Mouse (Mus musculus): ENCODE data around the gene Cdh13. TPM values are rescaled to one million over a fixed set of nuclear protein-coding genes. Genes with fewer than 3 reads are reported as not detected.
"Not testable (repeated sequence)": the region's sequence is repeated elsewhere in the genome, so short reads cannot be mapped to it uniquely, and the experiment has no call there.

Gene Cdh13
- polyA plus RNA-seq, 1 experiment from 2014 or later: 56.3 TPM

- no peaks in the 10 kb centered on the region for H3K36me3 ChIP-seq
- no peak for ATAC-seq
- 83% methylated on average over 5 of the region's 5 CpGs for WGBS
Measured at GRCm38 (mm10) chr8:118741781-118742180, 458.2 kb downstream of the Cdh13 start.

GRCm38 (mm10) chr8:118744991-118745390, 461.5 kb downstream of the Cdh13 start:
- Histone ChIP-seq H3K9ac (replicated peaks) (no peak overlapping the region), H3K27ac (no peak overlapping the region), H3K4me2 (replicated peaks) (no peak overlapping the region), H3K27me3 (no peaks in the 10 kb centered on the region), H3K4me1 (replicated peaks) (no peaks in the 10 kb centered on the region), H3K9me3 (no peaks in the 10 kb centered on the region), H3K4me3 (replicated peaks) (no peak overlapping the region), H3K36me3 (no peaks in the 10 kb centered on the region)
- no peak for ATAC-seq
- WGBS: 80% methylated on average over 13 of the region's 13 CpGs

More at GRCm38 (mm10) chr8:118741781-118742180, 458.2 kb downstream of the Cdh13 start:
- no peak overlapping the region for H3K4me3 ChIP-seq (replicated peaks)
- no peaks in the 10 kb centered on the region for H3K27me3 ChIP-seq
- no peaks in the 10 kb centered on the region for H3K9me3 ChIP-seq
- H3K4me1 ChIP-seq (replicated peaks): no peaks in the 10 kb centered on the region
- H3K9ac ChIP-seq (replicated peaks): no peak overlapping the region
- no peak overlapping the region for H3K27ac ChIP-seq
- H3K4me2 ChIP-seq (replicated peaks): no peak overlapping the region

- H3K27ac ChIP-seq: 0 out of 2 replicates have a peak overlapping the region, but pooled peaks have one; percentile 17
Measured at GRCm38 (mm10) chr8:118748041-118748604, 464.6 kb downstream of the Cdh13 start.

DNA sequence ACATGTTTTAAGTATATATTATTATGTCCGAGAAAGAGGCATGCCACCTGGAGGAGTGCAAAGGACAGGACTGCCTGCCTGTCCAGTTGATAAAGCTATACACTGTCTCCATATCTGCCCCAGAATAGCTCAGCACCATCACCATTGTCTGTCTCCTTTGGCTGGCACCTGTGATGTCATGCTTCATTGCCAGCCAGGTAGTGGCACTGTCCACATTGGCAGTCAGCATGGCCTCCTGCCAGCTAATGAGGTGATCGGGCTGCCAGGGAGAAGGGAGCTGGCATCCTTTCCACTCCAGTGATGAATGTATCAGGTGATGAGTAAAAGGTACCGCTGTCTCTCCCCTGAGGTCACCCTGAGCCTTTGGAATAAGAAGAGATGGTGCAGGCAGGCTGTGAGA, 465.7 kb downstream of the Cdh13 start:
- H3K9me3 ChIP-seq: no peaks in the 10 kb centered on the region
- H3K27me3 ChIP-seq: no peaks in the 10 kb centered on the region
- no peaks in the 10 kb centered on the region for H3K36me3 ChIP-seq
- no peak overlapping the region for H3K4me2 ChIP-seq (replicated peaks)
- H3K4me1 ChIP-seq (replicated peaks): 0 out of 2 replicates have a peak, but pooled peaks cover 4% of the 10 kb centered on the region
- H3K4me3 ChIP-seq (replicated peaks): no peak overlapping the region
- WGBS: 96% methylated on average over 3 of the region's 3 CpGs
- ATAC-seq: no peak
- H3K27ac ChIP-seq: no peak overlapping the region
- H3K9ac ChIP-seq (replicated peaks): no peak overlapping the region

More at GRCm38 (mm10) chr8:118748041-118748604, 464.6 kb downstream of the Cdh13 start:
- no peaks in the 10 kb centered on the region for H3K36me3 ChIP-seq
- H3K27me3 ChIP-seq: no peaks in the 10 kb centered on the region
- ATAC-seq: peak; percentile 45; the same call in 1 of the 2 replicates
- H3K9ac ChIP-seq (replicated peaks): no peak overlapping the region
- H3K9me3 ChIP-seq: no peaks in the 10 kb centered on the region
- WGBS: 66% methylated on average over 21 of the region's 21 CpGs
- no peak overlapping the region for H3K4me2 ChIP-seq (replicated peaks)
- no peaks in the 10 kb centered on the region for H3K4me1 ChIP-seq (replicated peaks)
- no peak overlapping the region for H3K4me3 ChIP-seq (replicated peaks)

- Histone ChIP-seq H3K9me3 (no peaks in the 10 kb centered on the region), H3K36me3 (no peaks in the 10 kb centered on the region), H3K27me3 (no peaks in the 10 kb centered on the region), H3K9ac (replicated peaks) (no peak overlapping the region), H3K4me2 (replicated peaks) (no peak overlapping the region), H3K4me1 (replicated peaks) (0 out of 2 replicates have a peak, but pooled peaks cover 4% of the 10 kb centered on the region), H3K27ac (no peak overlapping the region), H3K4me3 (replicated peaks) (no peak overlapping the region)
- WGBS: 87% methylated on average over 11 of the region's 11 CpGs
- no peak for ATAC-seq
Measured at GRCm38 (mm10) chr8:118749786-118750185, 466.3 kb downstream of the Cdh13 start.

DNA sequence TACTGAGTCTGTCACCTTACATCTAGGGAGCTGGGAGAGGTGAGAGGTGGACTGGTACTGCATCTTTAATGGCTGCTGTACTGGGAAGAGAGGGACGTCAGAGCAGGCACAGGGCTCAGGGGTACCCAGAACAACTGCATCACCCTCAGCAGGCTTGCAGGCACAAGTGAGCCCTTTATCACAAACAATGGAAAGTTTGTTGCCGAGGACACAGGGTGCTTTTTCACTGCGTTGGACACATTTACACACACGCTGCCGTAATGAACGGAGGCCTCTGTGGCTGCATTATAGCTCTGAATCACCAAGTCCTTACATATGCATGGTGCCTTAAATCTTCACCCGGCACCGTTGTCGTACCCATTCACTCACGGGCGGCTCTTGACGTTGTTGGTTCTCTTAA, 470.2 kb downstream of the Cdh13 start:
- Histone ChIP-seq H3K27me3 (no peaks in the 10 kb centered on the region), H3K4me2 (replicated peaks) (no peak overlapping the region), H3K9me3 (no peaks in the 10 kb centered on the region), H3K4me1 (replicated peaks) (0 out of 2 replicates have a peak, but pooled peaks cover 4% of the 10 kb centered on the region), H3K4me3 (replicated peaks) (no peak overlapping the region), H3K27ac (no peak overlapping the region), H3K36me3 (no peaks in the 10 kb centered on the region), H3K9ac (replicated peaks) (no peak overlapping the region)
- WGBS: 69% methylated on average over 12 of the region's 12 CpGs
- ATAC-seq: no peak

DNA sequence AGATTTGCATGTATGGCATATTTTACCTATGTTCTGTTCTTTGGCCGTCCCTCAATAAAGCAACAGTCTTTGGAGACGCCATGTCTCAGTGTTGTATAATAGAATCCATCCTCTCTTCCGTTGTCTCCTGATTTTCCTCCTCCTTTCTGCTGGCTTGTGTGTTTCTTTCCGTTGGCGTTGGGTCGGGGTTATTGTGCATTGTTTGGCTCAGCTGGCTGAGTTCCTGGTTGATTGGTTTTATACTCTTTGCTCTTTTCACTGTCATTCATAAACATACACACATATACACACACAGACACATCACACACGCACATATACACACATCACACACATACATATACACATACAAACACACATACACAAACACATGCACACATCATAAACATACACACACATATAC, 470.6 kb downstream of the Cdh13 start:
- Histone ChIP-seq H3K9me3 (no peaks in the 10 kb centered on the region), H3K27ac (no peak overlapping the region), H3K4me1 (replicated peaks) (0 out of 2 replicates have a peak, but pooled peaks cover 4% of the 10 kb centered on the region), H3K36me3 (no peaks in the 10 kb centered on the region), H3K27me3 (no peaks in the 10 kb centered on the region), H3K4me3 (replicated peaks) (no peak overlapping the region), H3K4me2 (replicated peaks) (no peak overlapping the region), H3K9ac (replicated peaks) (no peak overlapping the region)
- WGBS: 79% methylated on average over 7 of the region's 7 CpGs
- no peak for ATAC-seq

- ATAC-seq; H3K27me3 ChIP-seq; H3K36me3 ChIP-seq; H3K4me1 ChIP-seq (replicated peaks); H3K4me2 ChIP-seq (replicated peaks); H3K9ac ChIP-seq (replicated peaks); H3K9me3 ChIP-seq; H3K4me3 ChIP-seq (replicated peaks); H3K27ac ChIP-seq: not testable (repeated sequence)
- WGBS: 93% methylated on average over 6 of the region's 6 CpGs
Measured at GRCm38 (mm10) chr8:118777507-118777906, 494.0 kb downstream of the Cdh13 start.

DNA sequence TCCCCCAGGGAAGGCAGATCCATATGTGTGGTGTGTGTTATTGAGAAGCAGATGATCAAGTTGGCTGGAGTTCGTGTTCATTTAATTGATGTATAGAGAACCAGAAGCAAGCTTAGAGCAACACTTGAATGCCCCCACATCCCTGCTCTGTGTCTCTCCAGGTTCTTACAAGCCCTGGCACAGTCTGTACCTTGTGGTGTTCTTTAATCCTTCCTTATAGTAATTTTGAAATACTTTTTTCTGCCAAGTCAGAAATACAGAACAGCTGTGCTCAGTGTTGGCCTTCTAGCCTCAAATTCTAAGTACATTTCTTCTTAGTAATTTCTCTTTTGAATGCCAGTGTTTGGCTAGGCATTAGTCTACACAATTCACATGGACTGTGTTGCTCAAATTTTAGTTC, 494.8 kb downstream of the Cdh13 start:
- Histone ChIP-seq H3K9ac (replicated peaks) (no peak overlapping the region), H3K9me3 (no peaks in the 10 kb centered on the region), H3K4me1 (replicated peaks) (no peaks in the 10 kb centered on the region), H3K27ac (no peak overlapping the region), H3K4me3 (replicated peaks) (no peak overlapping the region), H3K4me2 (replicated peaks) (no peak overlapping the region), H3K36me3 (no peaks in the 10 kb centered on the region), H3K27me3 (no peaks in the 10 kb centered on the region)
- WGBS: 82% methylated on average over 1 of the region's 1 CpGs
- ATAC-seq: no peak

- H3K27me3 ChIP-seq: no peaks in the 10 kb centered on the region
- no peak overlapping the region for H3K4me2 ChIP-seq (replicated peaks)
- H3K27ac ChIP-seq: no peak overlapping the region
- no peak overlapping the region for H3K9ac ChIP-seq (replicated peaks)
- H3K36me3 ChIP-seq: no peaks in the 10 kb centered on the region
- H3K4me3 ChIP-seq (replicated peaks): no peak overlapping the region
- H3K4me1 ChIP-seq (replicated peaks): no peaks in the 10 kb centered on the region
- no peak for ATAC-seq
- H3K9me3 ChIP-seq: no peaks in the 10 kb centered on the region
- 86% methylated on average over 13 of the region's 13 CpGs for WGBS
Measured at GRCm38 (mm10) chr8:118785646-118786045, 502.1 kb downstream of the Cdh13 start.

GRCm38 (mm10) chr8:118789649-118790048, 506.1 kb downstream of the Cdh13 start:
- Histone ChIP-seq H3K4me2 (replicated peaks) (no peak overlapping the region), H3K4me1 (replicated peaks) (no peaks in the 10 kb centered on the region), H3K9me3 (no peaks in the 10 kb centered on the region), H3K9ac (replicated peaks) (no peak overlapping the region), H3K4me3 (replicated peaks) (no peak overlapping the region), H3K27me3 (no peaks in the 10 kb centered on the region), H3K27ac (no peak overlapping the region), H3K36me3 (no peaks in the 10 kb centered on the region)
- 88% methylated on average over 7 of the region's 7 CpGs for WGBS
- no peak for ATAC-seq

DNA sequence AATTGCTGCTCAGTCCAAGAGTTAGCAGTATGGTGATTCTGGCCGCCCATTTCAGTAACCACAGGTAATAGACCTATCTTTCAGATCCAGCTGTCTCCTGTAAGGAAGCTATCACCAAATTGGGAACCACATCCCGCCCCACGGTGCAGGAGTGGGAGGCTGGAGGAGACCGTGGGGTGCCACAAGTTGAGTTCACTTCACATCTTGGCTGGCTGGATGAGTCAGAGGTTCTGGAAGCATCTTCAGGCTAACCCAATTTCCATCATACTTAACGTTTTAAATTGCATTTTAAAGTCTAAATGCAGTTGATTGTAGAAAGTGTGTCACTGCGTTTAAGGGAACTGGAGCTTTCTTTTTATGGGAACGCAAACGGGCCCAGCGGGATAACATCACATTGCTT, 511.4 kb downstream of the Cdh13 start:
- Histone ChIP-seq H3K4me2 (replicated peaks) (no peak overlapping the region), H3K9me3 (no peaks in the 10 kb centered on the region), H3K4me1 (replicated peaks) (peaks cover 6% of the 10 kb centered on the region; the same call in 1 of the 2 replicates), H3K4me3 (replicated peaks) (no peak overlapping the region), H3K27ac (no peak overlapping the region), H3K9ac (replicated peaks) (no peak overlapping the region), H3K36me3 (no peaks in the 10 kb centered on the region), H3K27me3 (no peaks in the 10 kb centered on the region)
- no peak for ATAC-seq
- 86% methylated on average over 9 of the region's 9 CpGs for WGBS

GRCm38 (mm10) chr8:118796491-118796890, 513.0 kb downstream of the Cdh13 start:
- Histone ChIP-seq H3K4me1 (replicated peaks) (peaks cover 6% of the 10 kb centered on the region; the same call in 1 of the 2 replicates), H3K9me3 (no peaks in the 10 kb centered on the region), H3K27ac (no peak overlapping the region), H3K36me3 (no peaks in the 10 kb centered on the region), H3K9ac (replicated peaks) (no peak overlapping the region), H3K4me3 (replicated peaks) (no peak overlapping the region), H3K4me2 (replicated peaks) (no peak overlapping the region), H3K27me3 (no peaks in the 10 kb centered on the region)
- no peak for ATAC-seq
- WGBS: 51% methylated on average over 7 of the region's 7 CpGs
